Mouse (Mus musculus): ENCODE measurements around the gene Pmm2.

GRCm38 (mm10) chr16:8638131-8638530 lies 657 bp downstream of the Pmm2 start:
- no peak for TF ChIP-seq GATA1 (IDR thresholded peaks at IDR 0.05; ENCODE audit: borderline replicate concordance, low read length)
- TF ChIP-seq FLI1 (IDR thresholded peaks at IDR 0.05; ENCODE audit: low read length): no peak
